Mouse (Mus musculus) hindbrain, embryonic 14.5 days (tissue): ENCODE data around the gene Terb2. TPM values are rescaled to one million over a fixed set of nuclear protein-coding genes. Genes with fewer than 3 reads are reported as not detected.

Source experiments
- ATAC-seq: fragments of 200-750 bp; cut with Nextera tagmentation; 2 replicates; pipeline ENCODE4 v1.8.0; 2017; ENCODE audit warnings: moderate number of reproducible peaks, mild to moderate bottlenecking, moderate TSS enrichment, moderate library complexity; ENCODE audit not compliant: low FRiP score
- DNase-seq: peaks from one replicate; pipeline ENCODE4 v3.0.0-alpha.2; 2015; ENCODE audit warnings: low spot score
- H3K27ac ChIP-seq: fragments of 300-500 bp; sonication (generic); 2 replicates; pipeline ENCODE4 v1.5.1; 2014; ENCODE audit warnings: mild to moderate bottlenecking, moderate library complexity
- H3K27me3 ChIP-seq: fragments of 300-500 bp; sonication (generic); 2 replicates; pipeline ENCODE4 v1.6.1; 2014; ENCODE audit warnings: mild to moderate bottlenecking, low read length, mixed read lengths; ENCODE audit not compliant: control insufficient read depth, insufficient read depth
- H3K36me3 ChIP-seq: fragments of 300-500 bp; sonication (generic); replicated peaks from 2 replicates; pipeline ENCODE4 v1.6.1; 2014; ENCODE audit not compliant: control insufficient read depth, insufficient read depth
- H3K4me1 ChIP-seq: fragments of 300-500 bp; sonication (generic); replicated peaks from 2 replicates; pipeline ENCODE4 v1.6.1; 2014; ENCODE audit warnings: antibody characterized with exemption, low read length, mixed read lengths; ENCODE audit not compliant: control insufficient read depth, insufficient read depth
- H3K4me2 ChIP-seq: fragments of 300-500 bp; sonication (generic); replicated peaks from 2 replicates; pipeline ENCODE4 v1.6.1; 2014; ENCODE audit warnings: mild to moderate bottlenecking, moderate library complexity
- H3K4me3 ChIP-seq: fragments of 300-500 bp; sonication (generic); replicated peaks from 2 replicates; pipeline ENCODE4 v1.5.1; 2014; ENCODE audit warnings: mild to moderate bottlenecking, low read length
- H3K9ac ChIP-seq: fragments of 300-500 bp; sonication (generic); 2 replicates; pipeline ENCODE4 v1.6.1; 2014
- H3K9me3 ChIP-seq: fragments of 300-500 bp; sonication (generic); 2 replicates; pipeline ENCODE4 v1.6.1; 2016; ENCODE audit warnings: low read length; ENCODE audit not compliant: control insufficient read depth
- WGBS: fragments of 180-500 bp; shearing (Covaris S2); extraction: QIAGEN DNeasy Blood & Tissue Kit; methylation state at CpG from one replicate; pipeline ENCODE4 v1.1.7; 2014; 5-methylcytosine and 5-hydroxymethylcytosine counted together
- polyA plus RNA-seq: library from polyadenylated mRNA; unstranded; fragments of >200 nt; fragmentation: Nextera tagmentation; extraction: Ambion mirVana; gene quantifications from 2 replicates; pipeline ENCODE4 v1.2.1, GENCODE M21; 2014

The Terb2 gene
- polyA plus RNA-seq, 1 experiment from 2014 or later, result not detected

- H3K9ac ChIP-seq, result no peak overlapping the region
- DNase-seq (no peak), ATAC-seq (no peak)
- no peaks in the 10 kb centered on the region for H3K27me3 ChIP-seq
- no peaks in the 10 kb centered on the region for H3K36me3 ChIP-seq
- H3K4me2 ChIP-seq, result no peak overlapping the region
- H3K9me3 ChIP-seq, result no peaks in the 10 kb centered on the region
- H3K4me1 ChIP-seq, result no peaks in the 10 kb centered on the region
- H3K4me3 ChIP-seq, result no peak overlapping the region
- no peak overlapping the region for H3K27ac ChIP-seq
- whole genome bisulfite sequencing, result 72% methylated on average over 2 of the region's 2 CpGs
Observed at GRCm38 (mm10) chr2:122218234-122218633, 32.2 kb downstream of the Terb2 start.

GRCm38 (mm10) chr2:122221378-122221777, 35.3 kb downstream of the Terb2 start:
- WGBS, result 91% methylated on average over 4 of the region's 4 CpGs
- H3K27ac ChIP-seq, result no peak overlapping the region
- no peaks in the 10 kb centered on the region for H3K4me1 ChIP-seq
- H3K9ac ChIP-seq, result no peak overlapping the region
- H3K4me2 ChIP-seq, result no peak overlapping the region
- ATAC-seq (no peak), DNase-seq (no peak)
- H3K4me3 ChIP-seq, result no peak overlapping the region
- H3K36me3 ChIP-seq, result no peaks in the 10 kb centered on the region
- H3K9me3 ChIP-seq, result no peaks in the 10 kb centered on the region
- H3K27me3 ChIP-seq, result no peaks in the 10 kb centered on the region

GRCm38 (mm10) chr2:122221798-122222197, 35.7 kb downstream of the Terb2 start:
- Histone ChIP-seq H3K27ac (no peak overlapping the region), H3K4me2 (no peak overlapping the region), H3K27me3 (no peaks in the 10 kb centered on the region), H3K36me3 (no peaks in the 10 kb centered on the region), H3K4me3 (no peak overlapping the region), H3K4me1 (no peaks in the 10 kb centered on the region), H3K9ac (no peak overlapping the region), H3K9me3 (no peaks in the 10 kb centered on the region)
- DNase-seq (no peak), ATAC-seq (no peak)
- 62% methylated on average over 5 of the region's 5 CpGs for WGBS

- no peak overlapping the region for H3K27ac ChIP-seq
- DNase-seq, result no peak
- 95% methylated on average over 5 of the region's 5 CpGs for WGBS
- no peaks in the 10 kb centered on the region for H3K27me3 ChIP-seq
- H3K9ac ChIP-seq, result no peak overlapping the region
- no peaks in the 10 kb centered on the region for H3K9me3 ChIP-seq
- no peak for ATAC-seq
- no peak overlapping the region for H3K4me2 ChIP-seq
- H3K4me1 ChIP-seq, result no peaks in the 10 kb centered on the region
- H3K36me3 ChIP-seq, result no peaks in the 10 kb centered on the region
- no peak overlapping the region for H3K4me3 ChIP-seq
Observed at GRCm38 (mm10) chr2:122222272-122222671, 36.2 kb downstream of the Terb2 start.

- ATAC-seq, result no peak
- Histone ChIP-seq H3K27ac (no peak overlapping the region), H3K36me3 (no peaks in the 10 kb centered on the region), H3K4me2 (no peak overlapping the region), H3K4me3 (no peak overlapping the region), H3K9me3 (no peaks in the 10 kb centered on the region), H3K4me1 (no peaks in the 10 kb centered on the region), H3K9ac (no peak overlapping the region), H3K27me3 (no peaks in the 10 kb centered on the region)
- DNase-seq, result no peak
Observed at GRCm38 (mm10) chr2:122223654-122224053, 37.6 kb downstream of the Terb2 start.

GRCm38 (mm10) chr2:122230395-122230794, 44.3 kb downstream of the Terb2 start:
- Histone ChIP-seq H3K4me3 (no peak overlapping the region), H3K4me1 (peaks cover 5% of the 10 kb centered on the region; the same call in 1 of the 2 replicates), H3K27me3 (no peaks in the 10 kb centered on the region), H3K9ac (no peak overlapping the region), H3K36me3 (no peaks in the 10 kb centered on the region), H3K4me2 (no peak overlapping the region), H3K9me3 (no peaks in the 10 kb centered on the region), H3K27ac (no peak overlapping the region)
- DNase-seq (no peak), ATAC-seq (no peak)
- 88% methylated on average over 6 of the region's 6 CpGs for WGBS

- no peak overlapping the region for H3K9ac ChIP-seq
- H3K4me2 ChIP-seq, result no peak overlapping the region
- no peak for ATAC-seq
- H3K9me3 ChIP-seq, result no peaks in the 10 kb centered on the region
- H3K27me3 ChIP-seq, result no peaks in the 10 kb centered on the region
- no peak overlapping the region for H3K4me3 ChIP-seq
- 74% methylated on average over 9 of the region's 9 CpGs for WGBS
- no peak overlapping the region for H3K27ac ChIP-seq
- DNase-seq, result no peak
- H3K36me3 ChIP-seq, result no peaks in the 10 kb centered on the region
- H3K4me1 ChIP-seq, result peaks cover 6% of the 10 kb centered on the region; the same call in 1 of the 2 replicates
Observed at GRCm38 (mm10) chr2:122231616-122232015, 45.5 kb downstream of the Terb2 start.

- ATAC-seq, result no peak
- no peaks in the 10 kb centered on the region for H3K27me3 ChIP-seq
- H3K4me2 ChIP-seq, result peak overlapping the region; percentile 89
- no peak for DNase-seq
- no peaks in the 10 kb centered on the region for H3K9me3 ChIP-seq
- H3K4me3 ChIP-seq, result peak overlapping the region; percentile 50; the same call in 1 of the 2 replicates
- WGBS, result 56% methylated on average over 5 of the region's 5 CpGs
- H3K36me3 ChIP-seq, result no peaks in the 10 kb centered on the region
- H3K27ac ChIP-seq, result no peak overlapping the region
- peaks cover 6% of the 10 kb centered on the region; the same call in 1 of the 2 replicates for H3K4me1 ChIP-seq
- no peak overlapping the region for H3K9ac ChIP-seq
Observed at GRCm38 (mm10) chr2:122233341-122233740, 47.3 kb downstream of the Terb2 start.

- Histone ChIP-seq H3K4me1 (peaks cover 6% of the 10 kb centered on the region; the same call in 1 of the 2 replicates), H3K4me3 (peak overlapping the region; percentile 50), H3K27me3 (no peaks in the 10 kb centered on the region), H3K9me3 (no peaks in the 10 kb centered on the region), H3K9ac (peak overlapping the region; percentile 54), H3K36me3 (no peaks in the 10 kb centered on the region), H3K4me2 (peak overlapping the region; percentile 89), H3K27ac (peak overlapping the region; percentile 68)
- ATAC-seq (peak; percentile 59), DNase-seq (peak; percentile 65)
- WGBS, result 6% methylated on average over 26 of the region's 26 CpGs
Observed at GRCm38 (mm10) chr2:122233759-122234557, 47.9 kb downstream of the Terb2 start.
